Mouse (Mus musculus) right cerebral cortex, postnatal 36 days (tissue): ENCODE measurements around the gene Myo3a.

ENCODE experiments used
- DNase-seq, 2 experiments: peaks; one replicate each; pipeline ENCODE4 v3.0.0; 2022; ENCODE audit warnings: low spot score in 2 of 2, mixed read lengths in 1 of 2

The Myo3a gene

DNA sequence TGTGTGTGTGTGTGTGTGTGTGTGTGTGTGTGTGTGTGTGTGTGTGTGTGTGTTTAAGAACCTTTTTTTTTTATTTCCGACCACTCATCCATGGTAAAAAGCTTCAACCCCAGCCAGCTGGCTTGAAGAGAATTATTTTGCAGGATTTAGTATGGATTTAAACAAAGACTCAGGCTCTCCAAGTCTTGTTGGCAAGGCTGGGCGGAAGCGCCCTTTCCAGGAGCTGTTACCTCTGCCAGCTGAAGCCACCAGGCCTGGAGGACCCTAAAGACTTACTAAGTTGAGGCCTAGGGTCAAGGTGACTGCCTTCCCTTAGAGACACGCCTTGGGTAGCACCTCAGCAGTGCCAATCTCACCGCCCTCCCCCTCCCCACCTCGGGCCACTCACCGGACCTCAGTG lies 393.2 kb downstream of the Myo3a start:
- DNase-seq = no peak

DNA sequence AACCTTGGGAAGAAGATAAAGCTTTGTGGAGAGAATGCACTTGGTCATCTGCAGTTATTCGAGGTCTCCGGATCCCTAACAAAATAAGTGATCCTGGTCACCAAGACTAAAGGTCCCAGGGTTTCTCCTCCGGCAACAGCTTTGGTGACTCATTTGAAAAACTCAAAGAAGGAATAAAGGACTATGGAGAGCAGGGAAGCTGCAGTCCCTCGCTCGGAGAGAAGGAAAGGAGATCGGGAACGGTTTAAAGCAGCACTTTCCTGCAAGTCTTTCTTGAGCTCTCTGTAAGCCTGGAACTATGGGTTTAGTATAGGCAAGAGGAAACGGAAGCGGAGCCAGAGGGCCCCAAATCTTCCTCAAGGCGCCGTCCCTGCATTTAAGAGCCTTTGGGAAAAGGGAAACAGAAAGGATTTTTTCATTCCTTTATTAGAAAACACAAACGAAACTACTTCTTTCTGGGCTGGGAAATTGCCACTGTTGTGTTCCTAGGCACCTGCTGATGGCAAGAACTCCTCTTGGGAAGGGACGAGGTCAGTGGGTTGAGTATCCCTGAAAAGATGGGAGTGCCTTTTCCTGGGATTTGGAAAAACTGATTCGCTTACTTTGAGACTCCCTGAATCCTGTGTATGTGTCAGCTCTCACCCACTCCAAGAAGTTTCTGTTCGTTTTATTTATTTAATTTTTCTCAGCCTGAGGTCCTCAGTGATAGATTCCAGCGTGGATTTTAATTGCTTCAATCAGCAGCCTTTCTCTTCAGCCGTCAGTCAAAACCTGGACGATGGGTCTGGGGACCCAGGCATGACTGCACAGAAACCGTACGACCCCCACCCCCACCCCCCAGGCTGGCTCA lies 393.9 kb downstream of the Myo3a start:
- DNase-seq = no peak

DNA sequence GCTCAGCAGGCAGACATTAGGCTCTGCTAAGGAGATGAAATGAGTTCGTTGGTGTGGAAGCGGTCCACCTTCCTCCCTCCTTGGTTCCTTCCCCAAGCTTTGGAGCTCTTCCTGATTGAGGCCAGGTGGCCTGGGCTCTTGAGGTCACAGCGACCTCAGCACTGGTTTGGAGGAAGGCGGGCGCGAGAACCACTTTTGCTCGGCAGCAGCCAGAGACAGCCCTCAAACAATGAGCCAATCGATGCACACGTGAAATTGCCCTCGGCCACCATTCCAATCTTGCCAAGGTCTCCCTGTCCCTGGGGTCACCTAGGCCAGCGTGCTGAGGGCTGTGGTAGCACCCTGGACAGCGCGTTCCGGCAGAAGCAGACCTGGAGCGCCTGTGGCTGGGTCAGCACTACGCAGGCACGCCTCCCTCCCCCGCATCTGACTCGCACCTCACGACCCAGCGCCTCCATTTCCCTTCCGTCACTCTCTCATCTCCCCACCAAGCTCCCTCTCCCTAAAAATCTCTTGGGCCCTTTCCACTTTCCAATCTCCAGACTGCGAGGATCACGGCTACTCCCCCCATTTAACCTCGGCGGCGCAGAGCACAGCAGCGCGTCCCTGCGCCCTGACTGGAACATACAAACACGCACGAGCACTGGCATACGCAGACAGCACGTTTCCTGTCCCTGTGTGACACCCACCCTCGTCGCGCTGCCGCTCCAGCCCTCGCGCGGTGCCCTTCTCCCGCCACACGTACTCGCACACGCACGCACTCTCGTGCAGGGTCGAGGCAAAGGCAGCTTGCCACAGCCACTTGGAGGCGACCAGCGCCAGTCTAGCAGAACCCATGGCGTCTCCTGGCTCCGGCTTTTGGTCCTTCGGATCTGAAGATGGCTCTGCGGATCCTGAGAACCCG lies 394.8 kb downstream of the Myo3a start, which contains the start of gene Gad2:
Gene Gad2, plus strand, starts transcription at position 378 of the 904 bp plus-strand sequence.
- DNase-seq = no peak

DNA sequence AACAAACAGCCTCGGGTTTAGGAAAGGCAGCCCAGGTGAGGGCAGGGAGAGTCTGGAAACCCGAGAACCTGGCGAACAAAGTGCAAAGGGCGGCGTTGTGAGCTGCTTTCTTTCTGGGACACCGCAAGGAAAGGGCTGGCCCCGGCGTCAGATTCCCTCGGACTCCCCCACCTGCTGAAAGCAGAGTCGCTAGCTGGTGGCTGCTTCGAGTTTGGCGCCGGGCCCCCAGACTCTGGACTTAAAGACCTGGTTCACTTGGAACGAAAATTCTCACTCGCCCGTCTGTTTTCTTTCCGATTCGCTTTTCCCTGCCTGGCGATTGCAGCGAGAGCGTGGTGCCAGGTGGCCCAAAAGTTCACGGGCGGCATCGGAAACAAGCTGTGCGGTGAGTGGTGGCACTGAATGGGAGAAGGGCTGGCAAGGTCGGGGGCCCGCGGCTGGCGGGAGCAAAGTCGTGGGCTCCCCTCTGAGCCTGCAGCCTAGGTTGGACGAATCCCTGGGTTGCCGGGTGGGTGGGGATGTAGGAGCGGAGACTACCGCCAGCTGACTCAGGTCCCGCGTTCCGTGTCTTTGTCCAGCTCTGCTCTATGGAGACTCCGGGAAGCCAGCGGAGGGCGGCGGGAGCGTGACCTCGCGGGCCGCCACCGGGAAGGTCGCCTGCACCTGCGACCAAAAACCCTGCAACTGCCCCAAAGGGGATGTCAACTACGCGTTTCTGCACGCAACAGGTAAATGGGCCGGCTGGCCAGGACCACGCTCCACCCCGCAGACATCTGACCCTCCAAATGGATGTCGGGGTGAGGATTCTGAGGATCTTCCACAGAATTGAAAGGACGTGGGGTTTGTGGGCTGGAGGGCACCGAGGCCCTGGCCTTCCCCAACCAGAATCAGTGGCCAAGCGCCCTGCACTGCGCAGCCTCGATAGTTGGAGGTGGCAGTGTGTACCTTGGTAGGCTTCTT lies 396.1 kb downstream of the Myo3a start:
- no peak for DNase-seq

DNA sequence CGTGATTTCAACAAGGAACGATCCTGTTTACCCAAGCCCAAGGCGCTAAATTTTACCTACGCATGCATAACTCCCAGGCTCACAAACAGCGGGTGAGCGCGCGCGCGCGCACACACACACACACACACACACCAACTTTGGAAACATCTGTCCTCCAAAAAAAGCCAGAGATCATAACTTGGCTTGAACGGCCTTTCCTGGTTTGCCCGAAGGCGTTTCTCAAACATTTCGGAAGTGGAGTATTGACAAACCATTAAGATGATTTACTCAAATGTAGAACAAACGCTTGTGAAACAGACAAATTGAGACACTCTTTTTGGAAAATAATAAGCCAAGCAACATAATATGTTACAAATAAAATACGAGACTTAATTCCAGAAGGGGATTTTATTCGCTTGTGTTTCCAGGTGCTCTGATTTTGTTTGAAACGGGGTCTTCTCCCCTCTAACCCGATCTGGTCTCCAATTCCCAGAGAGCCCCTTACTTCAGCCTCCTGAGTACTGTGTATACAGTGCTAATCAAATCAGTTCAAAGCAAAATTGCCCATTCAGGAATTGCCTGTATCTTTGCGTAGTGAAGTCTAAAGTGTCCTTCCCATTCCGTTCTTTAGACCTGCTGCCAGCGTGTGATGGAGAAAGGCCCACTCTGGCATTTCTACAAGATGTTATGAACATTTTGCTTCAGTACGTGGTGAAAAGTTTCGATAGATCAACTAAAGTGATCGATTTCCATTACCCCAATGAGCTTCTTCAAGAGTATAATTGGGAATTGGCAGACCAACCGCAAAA lies 397.1 kb downstream of the Myo3a start:
- no peak for DNase-seq

DNA sequence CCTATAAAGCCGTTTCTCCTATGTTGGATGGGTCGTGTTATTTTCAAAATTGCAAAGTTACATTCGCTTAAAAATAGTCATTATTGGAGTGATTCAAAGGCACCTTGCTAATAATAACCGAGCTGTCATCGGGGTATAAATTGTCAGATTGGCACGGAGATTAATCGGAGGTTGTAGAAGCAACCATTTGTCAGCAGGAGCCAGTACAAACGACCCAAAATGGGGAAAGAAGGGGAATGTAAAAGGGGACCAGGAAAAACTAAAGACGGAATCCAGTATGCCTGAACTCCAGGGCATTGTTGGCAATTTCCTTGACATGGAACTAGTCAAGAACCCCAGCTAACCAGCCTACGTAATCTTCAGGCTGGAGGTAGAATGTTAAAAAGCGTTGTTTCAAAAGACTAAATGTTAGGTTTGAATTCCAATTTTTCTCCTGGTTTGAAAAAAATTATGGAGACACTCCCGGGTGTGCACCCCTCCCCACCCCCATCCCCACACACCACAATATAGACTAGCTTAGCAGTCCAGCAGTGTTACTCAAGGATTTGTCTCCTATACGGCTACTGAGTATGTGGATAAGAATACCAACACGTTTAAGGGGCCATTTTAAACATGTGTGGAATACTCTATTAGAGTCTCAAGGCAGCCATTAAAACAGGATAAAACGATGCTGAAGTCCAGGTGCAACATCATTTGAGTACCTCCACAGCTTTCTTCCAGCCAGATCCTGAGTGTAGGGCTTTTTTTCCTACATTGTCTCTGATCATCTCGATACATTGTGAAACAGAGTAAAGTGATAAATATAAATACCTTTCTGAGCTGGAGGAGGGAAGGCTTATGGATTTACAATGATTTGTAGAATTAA lies 398.0 kb downstream of the Myo3a start:
- no peak for DNase-seq

DNA sequence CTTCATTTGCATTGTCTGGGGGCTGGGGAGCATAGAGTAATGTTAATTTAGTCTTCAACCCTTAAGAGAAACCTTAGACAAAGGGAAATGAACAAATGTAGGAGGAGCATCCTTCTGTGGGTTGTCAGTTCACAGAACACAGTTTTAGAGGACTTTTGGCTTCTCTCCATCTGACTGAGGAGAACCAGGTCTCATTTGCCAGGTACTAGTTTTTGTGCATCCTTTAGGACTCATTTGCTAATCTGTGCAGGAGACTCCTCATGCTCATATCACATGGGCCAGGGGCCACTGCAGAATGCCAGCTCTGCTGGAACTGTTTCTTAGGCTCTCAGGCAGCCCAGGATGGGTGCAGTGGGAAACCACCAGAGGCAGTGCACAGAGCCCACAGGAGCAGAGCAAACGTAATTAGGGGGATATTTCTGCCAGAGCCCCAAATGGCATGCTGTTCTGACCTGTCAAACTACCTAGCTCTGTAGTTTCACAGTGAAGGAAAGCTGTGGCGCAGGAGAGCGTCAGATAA lies 399.9 kb downstream of the Myo3a start:
- no peak for DNase-seq

DNA sequence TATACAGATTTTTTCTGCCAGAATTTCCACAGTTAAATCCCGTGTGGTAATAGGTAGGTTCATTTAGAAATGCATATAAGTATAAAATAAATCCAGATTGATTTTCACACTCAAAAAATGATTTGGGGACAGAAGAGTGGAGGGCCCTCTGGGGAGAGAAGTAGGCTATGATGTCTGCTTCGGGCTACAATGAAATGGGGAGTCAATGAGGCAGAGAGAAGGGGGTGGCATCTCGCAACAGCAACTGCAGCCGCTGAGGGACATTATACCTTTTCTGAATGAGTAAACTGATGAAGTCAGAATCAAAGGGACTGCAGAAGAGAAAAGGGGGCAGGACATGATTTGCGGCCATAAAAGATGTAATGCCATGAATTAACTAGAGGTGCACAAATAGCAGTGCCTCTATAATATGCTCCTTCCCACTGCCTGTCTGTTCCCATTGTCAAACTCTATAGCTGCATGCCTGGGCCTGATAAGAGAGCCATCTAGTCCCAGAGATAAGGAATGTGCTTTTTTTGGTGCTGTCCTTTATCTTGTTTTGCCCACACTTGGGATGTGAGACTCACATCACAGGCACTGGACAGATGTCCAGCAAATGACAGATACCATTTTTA lies 400.6 kb downstream of the Myo3a start:
- DNase-seq = no peak

DNA sequence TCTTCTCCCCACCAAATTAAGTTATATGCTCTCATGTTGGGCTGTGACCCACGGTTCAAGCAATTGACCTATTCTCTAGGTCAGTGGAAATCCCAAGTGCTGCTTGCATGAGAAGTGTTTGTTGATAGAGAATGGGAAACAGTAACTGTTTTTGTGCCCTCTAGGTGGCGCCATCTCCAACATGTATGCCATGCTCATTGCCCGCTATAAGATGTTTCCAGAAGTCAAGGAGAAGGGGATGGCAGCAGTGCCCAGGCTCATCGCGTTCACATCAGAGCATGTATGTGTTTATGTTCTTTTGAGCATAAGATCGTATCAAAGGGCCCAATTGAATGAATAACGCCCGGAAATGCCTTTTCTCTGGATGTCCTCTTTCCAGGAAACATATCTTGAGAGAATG lies 407.5 kb downstream of the Myo3a start:
- no peak for DNase-seq

DNA sequence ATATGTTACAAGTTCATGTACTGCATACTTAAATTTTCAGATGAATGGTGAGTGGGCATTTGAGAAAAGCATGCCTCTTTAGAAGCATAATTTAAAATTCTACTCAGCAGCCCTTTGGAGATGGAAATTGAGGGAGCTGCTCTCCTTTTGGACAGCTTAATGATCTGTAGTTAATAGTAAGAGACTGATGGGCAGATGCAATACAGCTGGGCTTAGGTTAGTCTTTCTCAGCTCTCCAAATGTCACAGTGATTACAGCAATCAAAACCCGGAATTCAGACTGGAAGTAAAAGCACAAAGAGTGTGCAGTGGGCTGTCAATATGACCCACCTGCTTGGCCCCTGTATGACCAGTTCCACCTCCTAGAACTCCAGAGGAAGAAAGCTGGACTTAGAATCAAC lies 418.8 kb downstream of the Myo3a start:
- DNase-seq = no peak

DNA sequence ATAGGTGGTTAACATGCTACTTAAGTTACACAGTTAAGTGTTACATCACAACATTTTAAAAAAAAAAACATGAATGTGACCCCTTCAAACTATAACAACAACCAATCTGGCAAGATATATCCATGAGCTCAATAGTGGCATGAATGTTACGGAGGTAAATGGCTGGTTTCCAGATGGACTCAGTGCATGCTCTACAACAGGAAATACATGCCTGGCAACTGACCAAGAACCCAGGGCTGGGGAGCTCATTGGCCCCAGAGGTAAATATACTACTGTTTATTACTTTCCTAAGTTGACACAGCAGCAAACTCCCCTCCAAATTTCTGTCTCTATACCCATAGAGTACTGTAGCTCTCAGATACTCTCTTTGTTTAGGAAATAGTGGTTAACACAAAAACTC lies 421.1 kb downstream of the Myo3a start:
- no peak for DNase-seq

DNA sequence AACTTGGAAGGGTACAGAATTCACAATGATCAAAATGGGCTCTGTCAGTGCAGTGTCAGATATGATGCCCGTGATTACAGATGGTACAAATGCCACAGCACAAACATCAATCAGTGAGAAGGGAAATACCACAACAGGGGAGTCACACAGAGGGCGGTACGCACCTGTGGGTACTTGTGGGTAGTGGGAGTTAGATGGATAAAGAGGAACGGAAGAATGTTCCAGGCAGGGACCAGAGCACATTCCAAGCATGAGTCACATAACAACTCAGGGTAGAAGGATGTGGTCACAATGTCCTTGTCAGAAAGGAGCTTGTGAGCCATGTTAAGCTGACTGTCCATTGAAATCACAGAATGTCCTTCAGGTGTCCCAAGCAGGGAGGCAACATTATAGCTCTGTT lies 424.5 kb downstream of the Myo3a start:
- DNase-seq = no peak

DNA sequence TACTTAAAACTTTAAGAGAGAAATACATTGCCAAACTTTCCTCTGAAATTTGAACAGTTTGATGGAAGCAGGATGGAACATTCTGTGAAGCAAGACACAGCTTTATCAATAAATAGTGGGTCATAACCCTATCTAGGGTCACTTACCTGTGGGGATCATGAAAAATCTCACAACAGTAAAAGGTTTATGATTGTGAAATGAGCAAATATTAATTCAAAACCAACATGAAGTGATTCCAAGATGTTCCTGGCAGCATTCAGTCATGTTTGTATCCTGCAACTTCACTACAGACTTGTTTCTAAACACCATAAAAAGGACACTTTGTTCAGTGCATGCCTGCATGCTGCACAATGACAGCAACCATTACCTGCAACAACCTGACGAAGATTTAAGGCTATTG lies 436.4 kb downstream of the Myo3a start:
- no peak for DNase-seq
